Mouse (Mus musculus): ENCODE measurements at regions not wholly inside any gene's neighbourhood (a gene's known extent, or its start where the extent isn't known, plus 50 kb on each side); places are given as distances from the start of the nearest gene placed in this dataset.

- TF ChIP-seq CTCF (IDR thresholded peaks at IDR 0.05) (no peak), EP300 (IDR thresholded peaks at IDR 0.05) (no peak)
- Histone ChIP-seq H3K4me1 (ENCODE audit: insufficient read depth, low read depth, low read length) (no peaks in the 10 kb centered on the region), H3K4me3 (ENCODE audit: low read depth, low read length) (no peak overlapping the region), H3K9ac (replicated peaks; ENCODE audit: low read depth) (no peak overlapping the region), H3K4me2 (replicated peaks; ENCODE audit: low read depth, low read length) (no peak overlapping the region), H3K36me3 (ENCODE audit: insufficient read depth, low read length) (no peaks in the 10 kb centered on the region), H3K27ac (ENCODE audit: low read length) (no peak overlapping the region), H3K9me3 (ENCODE audit: low read length) (no peaks in the 10 kb centered on the region), H3K27me3 (replicated peaks; ENCODE audit: insufficient read depth, low read length) (no peaks in the 10 kb centered on the region)
- ATAC-seq (no peak), DNase-seq (ENCODE audit: low spot score) (no peak)
- WGBS = 61% methylated on average over 4 of the region's 4 CpGs
Observed at GRCm38 (mm10) chr2:45252321-45252720, 135.1 kb upstream of the Zeb2 start.

DNA sequence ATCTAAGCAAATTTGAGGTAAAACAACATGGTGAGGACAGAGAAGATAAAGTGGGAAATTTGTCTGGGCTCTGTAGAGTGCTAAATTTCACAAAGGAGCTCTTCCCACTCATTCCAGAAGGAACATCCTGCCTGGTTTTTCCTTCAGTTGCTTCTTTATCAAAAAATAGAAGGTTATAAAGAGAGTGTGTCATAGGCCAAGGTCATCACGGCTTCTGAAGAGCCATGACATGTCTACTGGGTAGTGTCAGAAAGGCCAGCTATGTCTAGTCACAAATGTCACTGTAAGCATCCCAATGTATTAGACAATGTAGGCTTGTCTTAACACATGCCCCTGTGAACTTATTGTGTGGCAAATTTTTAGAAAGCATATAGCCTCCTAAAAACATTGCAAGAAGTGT lies 132.5 kb upstream of the Zeb2 start:
- no peak for TF ChIP-seq CTCF (IDR thresholded peaks at IDR 0.05)
- TF ChIP-seq EP300 (IDR thresholded peaks at IDR 0.05) = no peak
- Histone ChIP-seq H3K27me3 (replicated peaks; ENCODE audit: insufficient read depth, low read length) (no peaks in the 10 kb centered on the region), H3K9me3 (ENCODE audit: low read length) (no peaks in the 10 kb centered on the region), H3K4me2 (replicated peaks; ENCODE audit: low read depth, low read length) (no peak overlapping the region), H3K4me1 (ENCODE audit: insufficient read depth, low read depth, low read length) (0 out of 2 replicates have a peak, but pooled peaks cover 3% of the 10 kb centered on the region), H3K9ac (replicated peaks; ENCODE audit: low read depth) (no peak overlapping the region), H3K27ac (ENCODE audit: low read length) (no peak overlapping the region), H3K36me3 (ENCODE audit: insufficient read depth, low read length) (no peaks in the 10 kb centered on the region), H3K4me3 (ENCODE audit: low read depth, low read length) (no peak overlapping the region)
- 81% methylated on average over 1 of the region's 1 CpGs for WGBS
- no peak for ATAC-seq
- no peak for DNase-seq (ENCODE audit: low spot score)

GRCm38 (mm10) chr2:45246061-45246945 lies 129.1 kb upstream of the Zeb2 start:
- 46% methylated on average over 10 of the region's 10 CpGs for WGBS
- Histone ChIP-seq H3K36me3 (ENCODE audit: insufficient read depth, low read length) (no peaks in the 10 kb centered on the region), H3K9me3 (ENCODE audit: low read length) (no peaks in the 10 kb centered on the region), H3K27ac (ENCODE audit: low read length) (peak overlapping the region; percentile 60; the same call in 1 of the 2 replicates), H3K4me1 (ENCODE audit: insufficient read depth, low read depth, low read length) (0 out of 2 replicates have a peak, but pooled peaks cover 3% of the 10 kb centered on the region), H3K4me2 (replicated peaks; ENCODE audit: low read depth, low read length) (no peak overlapping the region), H3K27me3 (replicated peaks; ENCODE audit: insufficient read depth, low read length) (no peaks in the 10 kb centered on the region), H3K4me3 (ENCODE audit: low read depth, low read length) (no peak overlapping the region), H3K9ac (replicated peaks; ENCODE audit: low read depth) (no peak overlapping the region)
- ATAC-seq (peak; percentile 87), DNase-seq (ENCODE audit: low spot score) (peak; percentile 79)
- TF ChIP-seq CTCF (IDR thresholded peaks at IDR 0.05) (no peak), EP300 (IDR thresholded peaks at IDR 0.05) (peak; percentile 25; the same call in 1 of the 2 replicates)

DNA sequence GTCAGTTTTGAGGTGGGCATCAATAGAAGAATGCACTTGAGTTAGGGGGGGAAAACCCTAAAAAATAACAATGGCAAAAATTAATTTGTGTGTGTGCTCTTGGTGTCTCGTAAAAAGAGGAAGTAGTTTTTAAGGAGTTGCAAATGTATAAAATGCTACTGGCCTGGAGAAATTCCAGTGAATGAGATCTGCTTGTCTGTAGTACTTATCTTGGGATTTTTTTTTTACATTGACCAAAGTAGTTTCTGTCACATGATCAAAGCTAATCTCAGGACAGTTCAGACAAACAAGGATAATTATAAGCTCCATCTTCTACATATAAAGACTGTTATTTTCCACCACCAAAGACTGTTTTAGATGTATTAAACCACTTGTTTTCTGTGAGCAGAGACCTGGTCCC lies 128.3 kb upstream of the Zeb2 start:
- Histone ChIP-seq H3K9ac (replicated peaks; ENCODE audit: low read depth) (no peak overlapping the region), H3K4me2 (replicated peaks; ENCODE audit: low read depth, low read length) (no peak overlapping the region), H3K4me3 (ENCODE audit: low read depth, low read length) (no peak overlapping the region), H3K36me3 (ENCODE audit: insufficient read depth, low read length) (no peaks in the 10 kb centered on the region), H3K4me1 (ENCODE audit: insufficient read depth, low read depth, low read length) (0 out of 2 replicates have a peak, but pooled peaks cover 3% of the 10 kb centered on the region), H3K9me3 (ENCODE audit: low read length) (no peaks in the 10 kb centered on the region), H3K27ac (ENCODE audit: low read length) (no peak overlapping the region), H3K27me3 (replicated peaks; ENCODE audit: insufficient read depth, low read length) (no peaks in the 10 kb centered on the region)
- DNase-seq (ENCODE audit: low spot score) (peak; percentile 33), ATAC-seq (no peak)
- 41% methylated on average over 1 of the region's 1 CpGs for WGBS
- TF ChIP-seq EP300 (IDR thresholded peaks at IDR 0.05) (no peak), CTCF (IDR thresholded peaks at IDR 0.05) (no peak)

DNA sequence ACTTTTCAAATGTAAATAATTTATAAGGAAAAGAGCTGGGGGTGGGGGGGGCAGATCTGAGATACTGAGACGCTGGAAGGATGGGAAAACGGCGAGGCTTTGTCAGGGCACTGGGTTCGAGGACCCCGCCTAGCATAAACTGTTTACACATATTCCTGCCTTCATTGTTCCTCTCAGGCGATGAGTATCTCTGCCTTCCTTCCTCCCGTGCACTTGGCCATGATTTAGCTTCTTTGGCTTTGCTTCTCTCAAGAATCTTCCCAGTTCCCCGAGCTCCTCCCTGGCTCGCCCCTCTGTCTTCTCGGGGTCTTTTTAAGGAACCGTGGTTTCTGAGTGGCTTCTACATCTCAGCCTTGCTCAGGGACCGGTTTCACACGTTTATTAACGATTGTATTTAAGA lies 127.3 kb upstream of the Zeb2 start:
- no peak for TF ChIP-seq CTCF (IDR thresholded peaks at IDR 0.05)
- TF ChIP-seq EP300 (IDR thresholded peaks at IDR 0.05) = peak; percentile 77; the same call in 1 of the 2 replicates
- Histone ChIP-seq H3K9me3 (ENCODE audit: low read length) (no peaks in the 10 kb centered on the region), H3K4me1 (ENCODE audit: insufficient read depth, low read depth, low read length) (0 out of 2 replicates have a peak, but pooled peaks cover 3% of the 10 kb centered on the region), H3K4me3 (ENCODE audit: low read depth, low read length) (peak overlapping the region; percentile 24), H3K27ac (ENCODE audit: low read length) (peak overlapping the region; percentile 33), H3K9ac (replicated peaks; ENCODE audit: low read depth) (0 out of 2 replicates have a peak overlapping the region, but pooled peaks have one; percentile 4), H3K36me3 (ENCODE audit: insufficient read depth, low read length) (no peaks in the 10 kb centered on the region), H3K27me3 (replicated peaks; ENCODE audit: insufficient read depth, low read length) (no peaks in the 10 kb centered on the region), H3K4me2 (replicated peaks; ENCODE audit: low read depth, low read length) (peak overlapping the region; percentile 32)
- WGBS = 48% methylated on average over 14 of the region's 14 CpGs
- ATAC-seq (peak; percentile 69), DNase-seq (ENCODE audit: low spot score) (peak; percentile 61)

- H3K36me3 ChIP-seq (ENCODE audit: insufficient read depth, low read length) = no peaks in the 10 kb centered on the region
- peak; percentile 26 for DNase-seq (ENCODE audit: low spot score)
- H3K4me1 ChIP-seq (ENCODE audit: insufficient read depth, low read depth, low read length) = no peaks in the 10 kb centered on the region; the same call in 1 of the 2 replicates
- no peak overlapping the region for H3K4me2 ChIP-seq (replicated peaks; ENCODE audit: low read depth, low read length)
- no peak overlapping the region for H3K27ac ChIP-seq (ENCODE audit: low read length)
- WGBS = 48% methylated on average over 16 of the region's 16 CpGs
- ATAC-seq = peak; percentile 40
- no peak overlapping the region for H3K9ac ChIP-seq (replicated peaks; ENCODE audit: low read depth)
- H3K4me3 ChIP-seq (ENCODE audit: low read depth, low read length) = no peak overlapping the region
- H3K27me3 ChIP-seq (replicated peaks; ENCODE audit: insufficient read depth, low read length) = no peaks in the 10 kb centered on the region
- TF ChIP-seq EP300 (IDR thresholded peaks at IDR 0.05) = 0 out of 2 replicates have a peak, but pooled peaks have one; percentile 37
- no peak for TF ChIP-seq CTCF (IDR thresholded peaks at IDR 0.05)
- no peaks in the 10 kb centered on the region for H3K9me3 ChIP-seq (ENCODE audit: low read length)
Observed at GRCm38 (mm10) chr2:45239501-45240292, 122.5 kb upstream of the Zeb2 start.

All from lung, postnatal 0 days (tissue).